Mouse (Mus musculus) cerebellum, postnatal 36 days (tissue): ENCODE data around the gene 1700040F15Rik.
"Not testable (repeated sequence)": the region's sequence is repeated elsewhere in the genome, so short reads cannot be mapped to it uniquely, and the experiment has no call there.

Experiments
- DNase-seq, 2 experiments: peaks; one replicate each; pipeline ENCODE4 v3.0.0; 2021 to 2022; ENCODE audit warnings: mixed read lengths in 2 of 2

The 1700040F15Rik gene

DNA sequence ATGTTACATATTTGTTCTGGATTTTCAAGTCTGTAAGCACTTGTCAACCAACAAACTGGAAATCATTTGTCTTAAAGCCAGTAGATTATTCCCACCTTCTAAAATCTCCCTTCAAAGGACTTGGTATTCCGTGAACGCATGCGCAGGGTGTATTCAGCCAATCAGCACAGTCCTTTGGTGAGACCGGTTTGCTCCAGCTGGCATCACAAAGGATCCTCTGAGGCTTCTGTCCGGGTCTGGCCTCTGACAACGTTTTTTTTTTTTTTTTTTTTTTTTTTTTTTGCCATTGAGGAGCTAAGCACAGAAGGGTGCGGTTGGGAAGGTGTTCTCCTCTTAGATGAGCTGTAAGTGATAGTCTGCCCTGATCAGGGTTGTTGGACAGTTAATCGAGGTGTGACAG is at the start of gene 1700040F15Rik:
1700040F15Rik (plus strand) TSS at position 301 of the 400 bp plus-strand sequence.
- not testable (repeated sequence) for DNase-seq
